Mouse (Mus musculus) bone marrow macrophage, adult 2 months (primary cell): ENCODE results near the gene Plk5.

ENCODE experiments used
- CTCF ChIP-seq: IDR thresholded peaks from 2 replicates; pipeline ENCODE4 v1.5.1; 2012; ENCODE audit warnings: low read depth, mild to moderate bottlenecking, low read length, moderate library complexity
- POLR2A ChIP-seq: IDR thresholded peaks from 2 replicates; pipeline ENCODE4 v1.6.1; 2012; ENCODE audit warnings: mild to moderate bottlenecking, low read depth, low read length, borderline replicate concordance

- TF ChIP-seq CTCF, result no peak
- no peak for TF ChIP-seq POLR2A
These were observed 41.9 kb downstream of the Plk5 start for GRCm38 (mm10) chr10:80398174-80398535.
